Mouse (Mus musculus): ENCODE measurements around the gene Rfc2.

GRCm38 (mm10) chr5:134553951-134554546 lies 27.1 kb upstream of the Rfc2 start:
- TF ChIP-seq CTCF (IDR thresholded peaks at IDR 0.05; ENCODE audit: insufficient read depth, low read depth, low read length) (no peak), POLR2A (IDR thresholded peaks at IDR 0.05; ENCODE audit: insufficient read depth, low read depth, low read length) (no peak)
